Mouse (Mus musculus): ENCODE data around the gene Gm9049. TPM values are rescaled to one million over a fixed set of nuclear protein-coding genes. Genes with fewer than 3 reads are reported as not detected.

The Gm9049 gene
- 0.07 TPM in 1 of 2 replicates, not detected in the other for polyA plus RNA-seq (2012; rRNA removed; ENCODE audit: low replicate concordance)

DNA sequence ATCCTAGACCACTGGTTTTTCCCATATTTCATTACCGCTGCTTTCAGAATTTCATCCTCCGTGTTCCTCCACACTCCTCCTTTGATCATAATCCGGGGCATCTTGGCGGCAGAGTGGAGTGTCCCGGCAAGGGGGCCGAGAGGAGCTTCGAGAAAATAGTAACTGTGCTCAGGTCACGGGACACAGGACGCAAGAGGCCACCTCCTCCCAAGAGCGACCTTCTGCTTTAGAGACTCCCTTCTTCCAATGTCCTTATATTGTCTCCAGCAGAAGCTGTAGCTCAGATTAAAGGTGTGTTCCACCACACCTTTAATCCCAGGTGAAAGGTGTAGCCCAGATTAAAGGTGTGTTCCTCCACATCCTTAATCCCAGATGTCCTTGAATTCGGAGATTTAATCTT, at the start of gene Gm9049:
TSS of gene Gm9049 (minus strand) at position 101 of the 400 bp plus-strand sequence.

DNA sequence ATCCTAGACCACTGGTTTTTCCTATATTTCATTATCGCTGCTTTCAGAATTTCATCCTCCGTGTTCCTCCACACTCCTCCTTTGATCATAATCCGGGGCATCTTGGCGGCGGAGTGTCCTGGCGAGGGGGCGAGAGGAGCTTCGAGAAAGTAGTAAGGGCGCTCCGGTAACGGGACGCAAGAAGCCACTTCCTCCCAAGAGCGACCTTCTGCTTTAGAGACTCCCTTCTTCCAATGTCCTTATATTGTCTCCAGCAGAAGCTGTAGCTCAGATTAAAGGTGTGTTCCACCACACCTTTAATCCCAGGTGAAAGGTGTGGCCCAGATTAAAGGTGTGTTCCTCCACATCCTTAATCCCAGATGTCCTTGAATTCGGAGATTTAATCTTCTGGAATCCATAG, 5.3 kb downstream of the Gm9049 start, which contains the start of gene Gm9048:
TSS of gene Gm9048 (minus strand) at position 101 of the 400 bp plus-strand sequence.

DNA sequence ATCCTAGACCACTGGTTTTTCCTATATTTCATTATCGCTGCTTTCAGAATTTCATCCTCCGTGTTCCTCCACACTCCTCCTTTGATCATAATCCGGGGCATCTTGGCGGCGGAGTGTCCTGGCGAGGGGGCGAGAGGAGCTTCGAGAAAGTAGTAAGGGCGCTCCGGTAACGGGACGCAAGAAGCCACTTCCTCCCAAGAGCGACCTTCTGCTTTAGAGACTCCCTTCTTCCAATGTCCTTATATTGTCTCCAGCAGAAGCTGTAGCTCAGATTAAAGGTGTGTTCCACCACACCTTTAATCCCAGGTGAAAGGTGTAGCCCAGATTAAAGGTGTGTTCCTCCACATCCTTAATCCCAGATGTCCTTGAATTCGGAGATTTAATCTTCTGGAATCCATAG, 10.8 kb downstream of the Gm9049 start, which contains the start of gene Gm9046:
TSS of gene Gm9046 (minus strand) at position 101 of the 400 bp plus-strand sequence.

DNA sequence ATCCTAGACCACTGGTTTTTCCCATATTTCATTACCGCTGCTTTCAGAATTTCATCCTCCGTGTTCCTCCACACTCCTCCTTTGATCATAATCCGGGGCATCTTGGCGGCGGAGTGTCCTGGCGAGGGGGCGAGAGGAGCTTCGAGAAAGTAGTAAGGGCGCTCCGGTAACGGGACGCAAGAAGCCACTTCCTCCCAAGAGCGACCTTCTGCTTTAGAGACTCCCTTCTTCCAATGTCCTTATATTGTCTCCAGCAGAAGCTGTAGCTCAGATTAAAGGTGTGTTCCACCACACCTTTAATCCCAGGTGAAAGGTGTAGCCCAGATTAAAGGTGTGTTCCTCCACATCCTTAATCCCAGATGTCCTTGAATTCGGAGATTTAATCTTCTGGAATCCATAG, 16.2 kb downstream of the Gm9049 start, which contains the start of gene Gm9045:
TSS of gene Gm9045 (minus strand) at position 101 of the 400 bp plus-strand sequence.

DNA sequence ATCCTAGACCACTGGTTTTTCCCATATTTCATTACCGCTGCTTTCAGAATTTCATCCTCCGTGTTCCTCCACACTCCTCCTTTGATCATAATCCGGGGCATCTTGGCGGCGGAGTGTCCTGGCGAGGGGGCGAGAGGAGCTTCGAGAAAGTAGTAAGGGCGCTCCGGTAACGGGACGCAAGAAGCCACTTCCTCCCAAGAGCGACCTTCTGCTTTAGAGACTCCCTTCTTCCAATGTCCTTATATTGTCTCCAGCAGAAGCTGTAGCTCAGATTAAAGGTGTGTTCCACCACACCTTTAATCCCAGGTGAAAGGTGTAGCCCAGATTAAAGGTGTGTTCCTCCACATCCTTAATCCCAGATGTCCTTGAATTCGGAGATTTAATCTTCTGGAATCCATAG, 21.6 kb downstream of the Gm9049 start, which contains the start of gene Gm9044:
TSS of gene Gm9044 (minus strand) at position 101 of the 400 bp plus-strand sequence.

DNA sequence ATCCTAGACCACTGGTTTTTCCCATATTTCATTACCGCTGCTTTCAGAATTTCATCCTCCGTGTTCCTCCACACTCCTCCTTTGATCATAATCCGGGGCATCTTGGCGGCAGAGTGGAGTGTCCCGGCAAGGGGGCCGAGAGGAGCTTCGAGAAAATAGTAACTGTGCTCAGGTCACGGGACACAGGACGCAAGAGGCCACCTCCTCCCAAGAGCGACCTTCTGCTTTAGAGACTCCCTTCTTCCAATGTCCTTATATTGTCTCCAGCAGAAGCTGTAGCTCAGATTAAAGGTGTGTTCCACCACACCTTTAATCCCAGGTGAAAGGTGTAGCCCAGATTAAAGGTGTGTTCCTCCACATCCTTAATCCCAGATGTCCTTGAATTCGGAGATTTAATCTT, 27.0 kb downstream of the Gm9049 start, which contains the start of gene Gm9040:
TSS of gene Gm9040 (minus strand) at position 101 of the 400 bp plus-strand sequence.

Other genes starting within 250 kb of the Gm9049 start
- 1.9 and 3.2 TPM in 2 replicates for gene Mdm1, start 212.3 kb downstream of the Gm9049 start, polyA plus RNA-seq (2012; rRNA removed; ENCODE audit: low replicate concordance)
- not detected in 2 replicates for gene Il22, start 149.2 kb downstream of the Gm9049 start, polyA plus RNA-seq (2012; rRNA removed; ENCODE audit: low replicate concordance)
- gene Gm32717, start 113.3 kb downstream of the Gm9049 start, polyA plus RNA-seq (2012; rRNA removed; ENCODE audit: low replicate concordance): not detected in 2 replicates
- not detected in 2 replicates for gene Gm32802, start 95.4 kb downstream of the Gm9049 start, polyA plus RNA-seq (2012; rRNA removed; ENCODE audit: low replicate concordance)
- gene Iltifb, start 59.1 kb downstream of the Gm9049 start, polyA plus RNA-seq (2012; rRNA removed; ENCODE audit: low replicate concordance): not detected in 2 replicates
- gene Gm9040, start 27.1 kb downstream of the Gm9049 start, polyA plus RNA-seq (2012; rRNA removed; ENCODE audit: low replicate concordance): not detected in 2 replicates
- gene Gm9044, start 21.7 kb downstream of the Gm9049 start, polyA plus RNA-seq (2012; rRNA removed; ENCODE audit: low replicate concordance): not detected in 2 replicates
- 0.07 TPM in 1 of 2 replicates, not detected in the other for gene Gm9045, start 16.3 kb downstream of the Gm9049 start, polyA plus RNA-seq (2012; rRNA removed; ENCODE audit: low replicate concordance)
- gene Gm9046, start 10.8 kb downstream of the Gm9049 start, polyA plus RNA-seq (2012; rRNA removed; ENCODE audit: low replicate concordance): not detected in 2 replicates
- not detected in 2 replicates for gene Gm9048, start 5.4 kb downstream of the Gm9049 start, polyA plus RNA-seq (2012; rRNA removed; ENCODE audit: low replicate concordance)
- 0.47 TPM in 1 of 2 replicates, not detected in the other for gene Ifng, start 86.9 kb upstream of the Gm9049 start, polyA plus RNA-seq (2012; rRNA removed; ENCODE audit: low replicate concordance)

All from mammary gland, adult 2 months (tissue).